Mouse (Mus musculus): ENCODE data around the gene 2010111I01Rik.

DNA sequence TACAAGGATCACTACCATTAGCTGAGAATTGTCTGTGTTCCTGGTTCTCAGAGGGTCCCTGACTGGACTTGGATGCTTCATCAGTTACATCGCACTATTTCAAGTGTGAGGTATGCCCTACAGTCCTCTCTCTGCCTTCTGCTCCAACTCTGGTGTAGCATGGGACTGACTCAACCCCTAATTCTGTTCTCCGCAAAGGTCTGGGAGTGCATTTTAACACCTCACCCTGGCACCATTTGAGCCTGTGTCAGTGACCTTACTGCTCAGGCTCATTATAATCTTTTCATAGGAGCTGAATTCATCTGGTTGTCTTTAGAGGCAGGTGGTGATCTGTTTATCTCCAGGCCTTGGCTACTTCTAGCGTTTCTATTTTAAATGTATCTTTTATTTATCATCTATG, 154.0 kb downstream of the 2010111I01Rik start:
- TF ChIP-seq EP300 (IDR thresholded peaks at IDR 0.05; ENCODE audit: low read depth in 1 of 2, low read length in 2 of 2) (no peak), TCF12 (IDR thresholded peaks at IDR 0.05; ENCODE audit: low read depth, low read length) (no peak), UBTF (IDR thresholded peaks at IDR 0.05; ENCODE audit: borderline replicate concordance, insufficient read depth, low read depth, low read length) (no peak), TAL1 (IDR thresholded peaks at IDR 0.05; ENCODE audit: low read length) (no peak)

Data from MEL (cell line).